Mouse (Mus musculus) yolk sac, embryonic 10.5 days (tissue): ENCODE data around the gene Stac3.

ENCODE experiments used
- DNase-seq: peaks from one replicate; pipeline ENCODE4 v3.0.0-alpha.2; 2017; ENCODE audit warnings: low spot score

Gene Stac3

DNA sequence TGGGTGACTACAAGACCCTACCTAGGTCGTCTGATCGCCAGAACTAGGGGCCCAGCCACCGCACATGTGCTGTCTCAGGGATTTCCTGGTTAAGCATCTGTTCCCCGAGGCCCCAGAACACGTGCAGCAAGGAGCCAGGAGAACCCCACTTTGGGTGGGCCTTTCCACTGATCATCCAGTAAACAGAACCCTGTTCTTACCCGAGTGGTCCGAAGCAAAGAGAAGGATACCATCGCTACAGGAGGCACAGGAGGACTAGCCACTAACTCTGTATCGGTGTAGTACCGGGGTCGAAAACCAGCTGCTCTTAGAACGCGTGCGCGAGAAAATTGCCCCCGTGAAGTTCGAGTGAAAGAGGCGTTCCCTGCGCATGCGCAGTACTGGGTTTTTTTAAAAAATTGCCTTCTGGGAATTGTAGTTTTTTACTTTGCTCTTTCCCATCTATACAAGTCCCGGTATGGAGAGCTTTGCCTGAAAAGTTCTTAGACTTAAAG, 20.6 kb downstream of the Stac3 start, which contains the start of gene Shmt2:
TSS of gene Shmt2 (minus strand) at position 357 of the 494 bp plus-strand sequence.
- peak; percentile 90 for DNase-seq

DNA sequence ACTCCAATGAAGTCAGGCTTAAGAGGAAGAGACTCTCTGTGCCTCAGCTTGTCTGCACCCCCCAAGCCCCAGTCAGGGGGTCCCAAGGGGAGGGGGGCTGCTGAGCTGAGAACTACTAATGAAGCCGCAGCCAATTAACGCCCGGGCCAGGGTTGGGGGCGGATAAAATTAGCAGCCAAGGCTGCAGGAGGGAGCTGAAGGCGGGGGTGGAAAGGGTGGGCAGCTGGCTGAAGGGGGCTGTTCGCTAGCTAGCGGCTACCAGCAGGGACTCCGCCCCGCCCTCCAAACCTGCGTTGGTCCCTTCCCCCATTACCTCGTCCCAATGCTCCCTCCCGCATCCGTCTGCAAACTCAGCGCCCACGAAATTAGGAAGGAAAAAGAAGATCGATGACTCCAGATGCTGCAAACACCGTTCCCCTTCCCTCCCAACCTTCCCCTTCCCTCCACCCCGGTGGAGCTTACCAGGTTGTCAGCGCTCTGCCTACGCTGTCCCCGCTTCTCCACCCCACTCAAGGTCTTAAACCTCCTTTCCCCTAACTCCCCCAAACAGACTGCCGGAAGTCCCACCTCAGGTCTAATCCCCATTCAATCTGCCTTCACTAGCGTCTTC, 23.3 kb downstream of the Stac3 start:
- no peak for DNase-seq

DNA sequence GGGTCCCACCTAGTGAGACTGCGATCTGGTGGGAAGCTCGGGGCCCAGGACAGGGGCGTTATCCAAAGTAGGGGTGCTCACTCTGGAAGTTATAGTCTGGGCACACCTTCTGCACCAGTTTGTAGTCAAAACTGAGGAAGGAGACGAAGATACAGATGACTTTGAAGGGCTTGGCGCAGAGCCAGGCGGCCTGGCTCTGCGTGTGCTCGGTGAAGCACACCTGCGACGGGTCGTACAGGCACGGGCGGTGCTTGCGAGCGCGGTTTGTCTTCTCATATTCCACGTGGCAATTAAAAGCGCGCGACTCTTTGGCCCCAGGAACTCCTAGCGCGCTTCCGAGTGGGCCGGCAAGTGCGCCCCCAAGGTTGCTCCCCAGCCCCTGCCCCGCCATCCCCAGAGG, 24.6 kb downstream of the Stac3 start:
- DNase-seq: no peak

DNA sequence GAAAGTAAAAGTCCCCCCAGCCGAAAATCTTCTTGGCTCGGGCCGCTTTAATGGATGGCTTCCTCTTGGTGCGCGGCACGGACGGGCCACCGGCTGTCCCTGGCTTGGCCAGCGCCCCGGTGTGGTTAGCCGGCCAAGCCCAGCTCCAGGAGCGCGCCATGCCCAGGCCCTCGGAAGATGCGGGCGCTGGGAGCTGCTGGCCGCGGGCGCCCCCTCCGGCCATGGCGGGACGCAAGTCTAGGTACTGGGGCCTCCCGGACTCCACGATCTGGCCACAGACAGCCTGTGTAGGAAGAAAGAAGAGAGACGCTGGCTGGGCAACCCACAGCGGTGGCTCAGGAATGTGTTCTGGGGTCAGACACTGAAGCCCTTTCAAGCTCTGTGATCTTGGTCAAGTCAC, 25.2 kb downstream of the Stac3 start:
- no peak for DNase-seq

DNA sequence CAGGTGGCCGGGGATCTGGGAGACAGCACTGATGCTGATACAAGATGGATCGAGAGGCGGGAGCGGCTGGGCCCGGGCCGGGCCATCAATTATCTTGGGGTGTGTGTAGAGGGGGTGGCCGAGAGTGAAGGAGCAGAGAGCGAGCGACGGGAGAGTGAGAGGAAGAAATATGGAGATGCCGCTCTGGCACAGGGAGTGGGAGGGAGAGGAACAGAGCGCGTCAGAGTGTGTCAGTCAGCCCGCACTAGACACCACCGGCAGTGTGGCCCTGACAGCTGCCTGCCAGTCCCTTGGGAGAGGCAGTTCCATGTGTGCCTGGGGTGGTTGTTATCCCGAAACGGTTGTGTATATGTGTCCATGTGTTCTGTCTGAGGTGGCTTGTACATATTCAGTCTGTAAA, 26.0 kb downstream of the Stac3 start:
- no peak for DNase-seq

DNA sequence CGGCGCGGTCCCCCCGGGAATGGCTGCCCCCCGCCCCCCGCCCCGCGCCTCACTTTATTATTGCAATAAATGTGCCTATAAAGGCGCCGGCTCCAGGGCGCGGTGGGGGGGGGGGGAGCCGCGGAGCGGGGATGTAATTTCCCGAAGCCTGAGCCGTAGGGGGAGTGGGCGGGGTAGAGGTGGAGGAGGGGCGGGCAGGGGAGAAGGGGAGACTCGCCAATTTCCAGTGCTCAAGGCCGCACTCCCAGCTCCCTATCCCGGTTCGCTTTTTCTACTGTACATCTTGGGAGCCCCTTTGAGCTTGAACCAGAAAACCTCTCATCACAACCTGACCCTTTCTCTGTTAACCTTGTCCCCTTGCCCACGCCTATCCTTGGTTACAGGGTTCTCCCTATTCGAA, 29.5 kb downstream of the Stac3 start:
- no peak for DNase-seq

DNA sequence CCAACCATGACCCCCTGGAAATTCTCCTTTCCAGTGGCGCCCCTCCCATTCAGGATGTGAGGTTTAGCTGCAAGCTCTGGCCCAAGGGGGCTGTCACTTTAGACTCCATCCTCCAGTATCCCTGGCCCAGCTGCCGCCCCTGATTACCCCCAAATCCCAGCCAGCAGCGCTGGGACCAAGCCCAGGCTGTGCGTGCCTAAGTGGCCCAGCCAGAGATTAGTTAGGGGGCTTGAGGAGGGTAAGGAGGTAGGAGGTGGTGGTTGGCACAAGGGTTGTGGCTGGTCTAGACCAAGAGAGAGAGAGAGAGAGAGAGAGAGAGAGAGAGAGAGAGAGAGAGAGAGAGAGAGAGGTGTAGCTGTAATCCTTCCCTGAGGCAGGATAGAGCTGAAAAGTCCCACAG, 30.1 kb downstream of the Stac3 start:
- DNase-seq: no peak

DNA sequence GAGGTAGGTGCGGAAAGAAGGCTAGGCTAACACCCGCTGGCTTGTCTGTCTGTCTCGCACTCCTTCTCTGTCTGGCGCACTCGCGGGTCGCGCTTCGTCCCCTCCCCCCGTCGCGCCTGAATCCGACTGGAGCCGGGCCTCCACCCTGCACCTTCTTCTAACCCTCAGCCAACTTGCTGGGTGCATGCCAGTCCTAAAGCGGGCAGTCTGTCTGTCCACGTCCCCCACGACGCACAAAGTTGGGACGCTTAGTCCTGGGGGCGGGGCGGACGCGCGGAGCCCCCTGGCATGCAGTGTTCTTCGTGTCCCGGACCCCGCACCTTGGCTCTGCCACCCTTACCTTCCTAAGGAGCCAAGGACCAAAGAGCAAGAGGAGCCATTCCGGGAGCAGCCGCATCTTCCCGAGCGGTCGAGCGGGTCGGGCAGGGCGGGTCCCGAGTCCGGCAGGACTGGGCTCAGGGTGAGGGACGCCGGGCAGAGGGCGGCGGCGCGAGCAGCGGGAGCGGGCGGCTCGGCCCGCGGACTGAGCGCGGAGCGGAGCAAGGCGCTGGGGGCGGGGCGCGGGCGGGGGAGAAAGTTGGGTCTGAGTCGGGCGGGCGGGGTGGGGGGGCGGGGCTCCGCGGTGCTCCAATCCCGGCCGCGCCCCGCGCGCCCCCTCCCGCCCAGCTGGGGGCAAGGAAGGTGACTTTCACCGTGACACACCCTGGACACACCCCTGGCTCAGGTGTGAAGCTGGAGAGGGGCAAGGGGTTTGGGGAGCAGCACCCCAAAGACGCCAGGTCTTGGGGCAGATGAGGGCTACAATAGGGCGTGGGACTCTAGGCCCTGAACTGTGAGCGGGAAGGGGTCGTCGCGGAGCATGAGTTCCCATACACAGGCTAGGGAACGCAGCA, 32.8 kb downstream of the Stac3 start, which contains the start of gene Nxph4:
TSS of gene Nxph4 (minus strand) at position 524 of the 893 bp plus-strand sequence.
- DNase-seq: peak; percentile 42

DNA sequence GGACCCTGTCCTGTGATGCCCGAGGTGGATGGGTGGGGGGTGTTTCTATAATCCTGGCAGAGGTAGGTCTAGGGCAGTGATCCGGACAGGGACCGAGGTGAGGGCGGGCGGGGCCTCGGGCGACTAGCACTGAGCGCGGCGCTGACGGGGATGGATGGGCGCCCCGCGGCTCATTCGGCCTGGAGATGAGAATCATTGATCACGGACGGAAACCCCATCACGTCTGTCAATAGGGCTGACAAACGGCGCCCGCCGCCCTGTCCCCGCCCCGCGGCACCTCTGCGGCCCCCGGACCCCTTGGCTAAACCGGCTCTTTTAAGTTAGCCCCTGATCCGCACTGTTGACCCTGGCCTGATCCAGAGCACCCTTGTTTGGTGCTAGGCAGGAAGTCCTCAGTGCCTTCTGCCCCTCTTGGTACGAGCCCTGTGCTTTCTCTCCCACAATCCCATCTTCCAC, 33.5 kb downstream of the Stac3 start:
- no peak for DNase-seq

DNA sequence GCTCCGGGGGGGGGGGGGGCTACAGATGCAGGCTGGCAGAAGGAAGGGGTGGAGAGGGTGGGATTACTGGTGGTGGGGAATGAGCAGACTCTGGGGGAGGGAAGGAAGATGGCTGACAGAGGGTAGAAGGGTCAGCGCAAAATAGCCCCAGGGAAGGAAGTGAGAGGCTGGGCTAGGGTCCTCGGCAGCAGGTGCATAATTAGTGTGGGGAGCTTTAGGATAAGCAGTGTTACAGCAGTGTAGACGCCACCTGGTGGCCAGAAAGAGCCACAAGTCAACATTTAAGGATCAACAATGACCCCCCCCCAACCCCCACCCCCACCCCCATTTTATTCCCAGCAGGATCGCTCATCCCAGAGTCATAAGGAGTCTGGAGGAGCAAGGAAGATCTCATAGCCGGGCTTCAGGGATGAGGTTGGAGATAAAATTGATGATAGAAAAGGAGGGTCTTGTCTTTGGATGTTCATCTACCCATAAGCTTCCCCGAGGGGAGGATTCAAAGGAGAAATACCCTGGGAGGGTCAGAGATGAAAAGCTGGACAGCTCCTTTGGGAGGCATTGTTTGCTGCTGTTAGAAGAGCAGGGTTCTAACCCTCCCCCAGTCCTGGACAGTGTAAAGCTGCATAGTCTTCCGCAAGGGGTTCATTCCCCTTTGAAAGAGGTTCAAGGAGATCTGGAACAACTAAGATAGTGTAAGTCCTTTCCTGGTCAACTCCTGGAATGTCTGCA, 35.3 kb downstream of the Stac3 start:
- DNase-seq: no peak

DNA sequence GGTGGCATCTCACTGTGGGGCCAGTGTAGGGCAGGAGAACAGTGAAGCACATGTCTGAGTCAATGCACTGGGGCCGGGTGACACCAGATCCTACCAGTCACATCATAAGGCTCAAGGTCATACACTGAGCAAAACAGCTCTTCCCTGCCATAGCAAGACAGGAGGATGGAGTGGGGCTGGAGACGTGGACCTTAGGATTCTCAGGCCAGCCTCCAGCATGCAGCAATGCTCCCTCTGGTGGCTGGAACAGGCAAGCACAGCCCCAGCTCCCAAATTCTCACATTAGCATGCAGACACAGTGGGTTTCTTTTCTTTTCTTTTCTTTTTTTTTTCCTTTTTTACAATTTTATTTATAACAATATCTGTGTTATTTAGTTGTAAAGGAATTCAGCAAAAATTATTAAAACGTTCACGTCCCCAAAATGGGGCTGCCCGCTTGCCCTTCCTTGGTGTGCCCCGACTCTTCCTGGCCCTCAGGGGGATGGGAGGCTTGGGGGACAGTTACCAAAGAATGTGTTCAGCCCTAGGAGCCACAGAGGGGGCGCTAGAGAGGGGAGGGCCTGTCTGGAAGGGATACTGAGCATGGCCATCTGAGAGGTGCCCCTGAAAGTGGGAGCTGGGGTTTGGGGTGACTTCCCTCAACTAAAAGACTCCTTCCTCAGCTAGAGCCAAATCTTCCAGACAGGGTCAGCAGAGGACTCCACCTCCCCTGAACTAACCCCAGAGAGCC, 36.5 kb downstream of the Stac3 start:
- DNase-seq: peak; percentile 35

DNA sequence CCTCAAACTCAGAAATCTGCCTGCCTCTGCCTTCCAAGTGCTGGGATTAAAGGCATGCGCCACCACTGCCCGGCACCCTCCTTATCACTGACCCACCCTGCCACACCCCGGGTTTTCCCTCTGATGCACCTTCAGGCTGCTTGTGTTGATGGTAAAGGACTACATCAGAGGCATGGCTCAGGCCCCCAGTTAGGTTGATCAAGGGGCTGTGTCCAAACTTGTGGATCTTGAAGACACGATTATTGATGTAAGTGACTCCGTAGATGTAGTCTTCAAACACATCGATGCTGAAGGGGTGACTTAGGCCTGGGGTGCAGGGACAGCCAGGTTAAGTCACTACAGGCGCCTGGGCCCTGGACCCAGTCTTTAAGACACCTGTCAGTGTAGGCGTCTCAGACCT, 40.0 kb downstream of the Stac3 start:
- no peak for DNase-seq

DNA sequence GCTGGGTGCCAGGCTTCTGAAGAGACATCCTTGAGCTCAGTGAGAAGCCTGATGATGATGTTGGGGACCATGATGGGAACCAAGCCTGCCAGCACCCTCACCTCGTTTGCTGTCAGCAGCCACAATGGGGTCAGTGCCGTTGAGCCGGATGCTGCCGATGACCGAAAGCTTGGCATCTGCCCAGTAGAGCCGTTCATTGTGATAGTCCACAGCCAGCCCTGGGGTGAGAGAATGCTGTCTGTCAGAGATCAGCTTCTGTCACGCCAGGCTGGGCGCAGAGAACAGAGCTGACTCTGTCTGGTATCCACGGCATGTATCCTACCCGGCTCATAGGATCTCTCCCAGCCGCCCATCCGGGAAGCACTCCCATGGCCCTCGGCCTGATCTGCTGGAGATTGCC, 40.6 kb downstream of the Stac3 start:
- no peak for DNase-seq

DNA sequence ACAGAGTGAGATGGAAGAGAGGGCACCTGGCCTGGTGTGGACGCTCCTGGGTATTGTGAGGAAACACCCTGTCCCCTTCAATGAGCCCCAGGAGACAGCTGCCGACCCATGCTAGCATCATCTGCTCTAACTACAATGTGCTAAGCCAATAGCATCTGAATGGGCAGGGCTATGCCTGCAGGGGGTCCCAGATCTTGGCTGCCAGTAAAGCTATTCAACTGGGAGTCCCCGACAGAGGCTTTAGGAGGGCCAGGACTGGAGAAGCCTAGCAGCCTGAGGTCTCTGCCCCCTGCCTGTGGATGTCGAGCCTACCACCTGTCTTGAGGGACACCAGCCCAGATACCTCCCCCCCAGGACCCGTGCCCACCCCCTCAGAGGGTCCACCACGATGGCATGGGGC, 41.2 kb downstream of the Stac3 start:
- DNase-seq: no peak

DNA sequence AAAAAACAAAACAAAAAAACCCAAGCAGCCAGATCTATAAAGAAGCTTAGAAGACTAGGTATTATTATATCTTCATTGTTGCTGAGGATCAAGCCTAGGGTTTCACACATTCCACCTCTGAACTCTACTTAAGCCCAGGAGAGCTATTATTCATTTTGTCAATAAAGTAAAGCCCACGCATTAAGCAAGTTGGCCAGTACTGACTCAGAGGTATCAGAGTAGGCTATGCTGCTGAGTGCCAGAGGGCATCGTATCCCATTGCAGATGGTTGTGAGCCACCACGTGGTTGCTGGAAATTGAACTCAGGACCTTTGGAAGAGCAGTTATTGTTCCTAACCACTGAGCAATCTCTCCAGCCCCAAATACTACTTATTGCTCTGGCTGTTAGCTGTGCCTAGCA, 42.4 kb downstream of the Stac3 start:
- no peak for DNase-seq

DNA sequence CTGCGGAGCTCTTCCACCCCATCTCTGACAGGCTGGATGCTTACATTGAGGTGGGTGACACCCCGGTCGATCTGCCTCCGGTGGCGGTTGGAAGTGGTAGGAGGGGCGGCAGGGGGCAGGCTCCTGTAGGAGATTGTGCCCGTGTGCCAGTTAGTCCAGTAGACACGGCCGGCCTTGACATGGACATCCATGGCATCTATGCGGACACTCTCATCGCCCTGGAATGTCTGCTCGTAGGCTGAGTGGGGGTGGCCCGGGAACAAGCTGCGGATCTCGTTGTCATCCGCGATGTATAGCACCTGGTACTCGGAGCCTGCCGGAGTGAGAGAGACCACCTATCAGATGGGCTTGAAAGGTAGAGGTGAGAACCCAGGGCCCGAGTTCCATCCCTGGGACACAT, 42.9 kb downstream of the Stac3 start:
- DNase-seq: no peak

DNA sequence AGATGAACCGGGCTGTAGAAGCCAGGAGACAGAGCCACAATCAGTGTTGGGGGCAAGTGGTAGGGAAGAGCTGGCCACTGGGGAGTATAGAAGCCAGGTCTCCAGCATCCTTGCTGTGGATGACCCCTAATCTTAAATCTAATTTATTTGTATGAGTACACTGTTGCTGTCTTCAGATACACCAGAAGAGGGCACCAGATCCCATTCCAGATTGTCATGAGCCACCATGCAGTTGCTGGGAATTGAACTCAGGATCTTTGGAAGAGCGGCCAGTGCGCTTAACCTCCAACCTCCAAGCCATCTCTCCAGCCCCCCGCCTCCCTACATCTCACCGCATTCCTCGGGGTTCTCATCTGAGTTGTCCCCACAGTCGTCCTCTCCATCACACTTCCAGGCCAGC, 45.0 kb downstream of the Stac3 start:
- no peak for DNase-seq

DNA sequence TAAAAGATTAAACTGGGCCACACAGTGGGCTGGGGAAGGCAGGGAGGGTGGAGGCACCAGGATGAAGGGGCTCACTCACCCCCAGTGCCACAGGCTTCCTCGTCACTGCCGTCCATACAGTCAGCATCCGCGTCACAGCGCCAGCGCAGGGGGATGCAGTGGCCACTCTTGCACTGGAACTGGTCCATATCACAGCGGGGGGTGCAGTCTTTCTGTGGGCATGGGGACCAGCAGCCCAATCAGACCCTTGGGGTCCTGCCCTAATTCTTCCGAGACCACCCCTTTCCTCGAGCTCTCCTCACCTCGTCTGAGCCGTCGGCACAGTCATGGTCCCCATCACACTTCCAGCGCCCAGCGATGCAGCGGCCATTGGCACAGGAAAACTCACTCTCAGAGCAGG, 46.8 kb downstream of the Stac3 start:
- DNase-seq: no peak

DNA sequence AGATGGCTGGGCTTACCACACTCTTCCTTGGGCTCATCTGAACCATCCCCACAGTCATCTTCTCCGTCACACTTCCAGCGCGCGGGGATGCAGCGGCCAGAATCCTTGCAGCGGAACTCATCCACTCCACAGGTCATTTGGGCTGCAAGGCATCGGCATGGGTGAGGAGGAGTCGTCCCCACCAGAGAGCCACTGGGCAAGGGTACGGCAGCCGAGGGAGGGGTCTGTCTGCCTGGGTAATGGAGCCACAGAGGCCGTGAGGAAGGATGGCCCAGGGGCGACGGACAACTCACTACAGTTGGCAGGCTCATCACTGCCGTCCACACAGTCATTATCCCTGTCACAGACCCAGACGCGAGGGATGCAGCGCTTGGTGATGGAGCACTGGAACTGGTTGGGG, 48.4 kb downstream of the Stac3 start:
- no peak for DNase-seq

DNA sequence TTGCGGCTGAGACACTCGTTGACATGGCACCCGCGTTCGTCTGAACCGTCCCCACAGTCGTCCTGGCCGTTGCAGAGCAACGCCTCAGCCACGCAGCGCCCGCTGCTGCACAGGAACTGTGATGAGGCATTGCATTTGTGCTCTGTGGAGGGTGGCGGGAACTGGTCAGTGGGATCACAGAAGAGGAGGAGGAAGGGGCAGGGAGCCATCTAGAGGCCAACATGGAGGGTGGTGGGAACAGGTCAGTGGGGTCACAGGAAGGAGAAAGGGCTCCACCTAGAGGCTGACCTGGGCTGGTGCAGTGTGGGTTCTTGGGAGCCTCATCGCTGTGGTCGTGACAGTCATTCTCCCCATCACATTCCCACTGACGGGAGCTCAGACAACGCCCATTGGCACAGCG, 54.2 kb downstream of the Stac3 start:
- no peak for DNase-seq

DNA sequence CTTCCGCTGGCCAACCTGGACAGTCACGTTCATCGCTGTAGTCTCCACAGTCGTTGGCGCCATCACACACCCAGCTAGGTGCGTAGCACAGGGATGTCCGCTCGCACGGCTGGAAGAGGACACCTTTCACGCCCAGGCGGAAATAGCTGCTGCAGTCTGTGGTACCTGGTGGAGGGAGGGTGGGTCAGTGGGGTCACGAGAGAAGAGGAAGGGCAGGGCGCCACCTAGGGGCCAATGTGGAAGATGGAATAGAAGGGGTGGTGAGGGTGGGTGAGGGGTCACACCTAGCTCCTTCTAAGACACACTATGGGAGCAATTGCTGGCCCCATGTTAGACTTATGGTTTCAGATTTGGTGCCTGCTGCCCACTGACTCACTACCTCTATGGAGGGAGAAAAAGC, 55.9 kb downstream of the Stac3 start:
- no peak for DNase-seq
